Mouse (Mus musculus): ENCODE measurements around the gene Ube2k.
A peak's percentile ranks its signal among the peaks of the same experiment; 100 is the strongest.

Gene Ube2k

GRCm38 (mm10) chr5:65537420-65538071 is 513 bp downstream of the Ube2k start:
- peak; percentile 82 for DNase-seq (ENCODE audit: low read depth, low spot score)

- DNase-seq (ENCODE audit: low read depth, low spot score) = no peak
Measured at GRCm38 (mm10) chr5:65538121-65538520, 1.1 kb downstream of the Ube2k start.

- no peak for DNase-seq (ENCODE audit: low read depth, low spot score)
Measured at GRCm38 (mm10) chr5:65538829-65539228, 1.8 kb downstream of the Ube2k start.

- DNase-seq (ENCODE audit: low read depth, low spot score) = no peak
Measured at GRCm38 (mm10) chr5:65539786-65540185, 2.8 kb downstream of the Ube2k start.

GRCm38 (mm10) chr5:65541889-65542288 is 4.9 kb downstream of the Ube2k start:
- DNase-seq (ENCODE audit: low read depth, low spot score) = no peak

- no peak for DNase-seq (ENCODE audit: low read depth, low spot score)
Measured at GRCm38 (mm10) chr5:65543491-65543890, 6.5 kb downstream of the Ube2k start.

- no peak for DNase-seq (ENCODE audit: low read depth, low spot score)
Measured at GRCm38 (mm10) chr5:65544616-65545015, 7.6 kb downstream of the Ube2k start.

- no peak for DNase-seq (ENCODE audit: low read depth, low spot score)
Measured at GRCm38 (mm10) chr5:65549677-65550076, 12.6 kb downstream of the Ube2k start.

GRCm38 (mm10) chr5:65557109-65557508 is 20.1 kb downstream of the Ube2k start:
- DNase-seq (ENCODE audit: low read depth, low spot score) = no peak

- peak; percentile 91 for DNase-seq (ENCODE audit: low read depth, low spot score)
Measured at GRCm38 (mm10) chr5:65561125-65561893, 24.3 kb downstream of the Ube2k start.

GRCm38 (mm10) chr5:65565486-65565885 is 28.5 kb downstream of the Ube2k start:
- DNase-seq (ENCODE audit: low read depth, low spot score) = no peak

- no peak for DNase-seq (ENCODE audit: low read depth, low spot score)
Measured at GRCm38 (mm10) chr5:65574876-65575275, 37.8 kb downstream of the Ube2k start.

- DNase-seq (ENCODE audit: low read depth, low spot score) = no peak
Measured at GRCm38 (mm10) chr5:65575896-65576295, 38.9 kb downstream of the Ube2k start.

- no peak for DNase-seq (ENCODE audit: low read depth, low spot score)
Measured at GRCm38 (mm10) chr5:65578545-65578944, 41.5 kb downstream of the Ube2k start.

GRCm38 (mm10) chr5:65586291-65586690 is 49.3 kb downstream of the Ube2k start:
- no peak for DNase-seq (ENCODE audit: low read depth, low spot score)

- no peak for DNase-seq (ENCODE audit: low read depth, low spot score)
Measured at GRCm38 (mm10) chr5:65590199-65590598, 53.2 kb downstream of the Ube2k start.

GRCm38 (mm10) chr5:65592421-65592820 is 55.4 kb downstream of the Ube2k start:
- DNase-seq (ENCODE audit: low read depth, low spot score) = no peak

GRCm38 (mm10) chr5:65599681-65600080 is 62.6 kb downstream of the Ube2k start:
- no peak for DNase-seq (ENCODE audit: low read depth, low spot score)

- DNase-seq (ENCODE audit: low read depth, low spot score) = no peak
Measured at GRCm38 (mm10) chr5:65606820-65607219, 69.8 kb downstream of the Ube2k start.

GRCm38 (mm10) chr5:65609769-65610168 is 72.7 kb downstream of the Ube2k start:
- DNase-seq (ENCODE audit: low read depth, low spot score) = no peak

- no peak for DNase-seq (ENCODE audit: low read depth, low spot score)
Measured at GRCm38 (mm10) chr5:65610541-65610940, 73.5 kb downstream of the Ube2k start.

- peak; percentile 22 for DNase-seq (ENCODE audit: low read depth, low spot score)
Measured at GRCm38 (mm10) chr5:65613152-65613924, 76.3 kb downstream of the Ube2k start.

Measured in R1 (cell line).